ENCODE assay signal across 8 mouse cellular contexts in genomic region chr17:35379369-35379728, GRCm38 (mm10). TPM values are rescaled to one million over a fixed set of nuclear protein-coding genes. Genes with fewer than 3 reads are reported as not detected.
DNase-seq lines count a peak whose midpoint lies in the region; ATAC-seq and TF ChIP-seq lines count a peak whose summit lies in the region.

Gene H2-Q4 (plus strand): TSS chr17:35379617.

- H3K9me3 ChIP-seq in limb, embryonic 12.5 days = no peaks in the 10 kb centered on the region
- no peaks in the 10 kb centered on the region; the same call in 1 of the 2 replicates for H3K9me3 ChIP-seq in midbrain, embryonic 14.5 days (ENCODE audit: control insufficient read depth, low read length)

- peak; percentile 97 for TF ChIP-seq POLR2A in bone marrow, adult 2 months (IDR thresholded peaks at IDR 0.05; ENCODE audit: borderline replicate concordance, control insufficient read depth, low read depth, low read length)
- TF ChIP-seq POLR2A in embryonic fibroblast, embryonic 13.5 days (IDR thresholded peaks at IDR 0.05; ENCODE audit: low read depth, low read length) = peak; percentile 66

- peak; percentile 90 for ATAC-seq in limb, embryonic 12.5 days (ENCODE audit: insufficient number of reproducible peaks, insufficient read depth, low FRiP score, low TSS enrichment, low read depth)
- peak; percentile 55; the same call in 1 of the 2 replicates for ATAC-seq in midbrain, embryonic 14.5 days (ENCODE audit: low FRiP score, low TSS enrichment)

- under 1% methylated on average over 16 of the region's 16 CpGs for WGBS in bone marrow, adult 2 months
- WGBS in limb, embryonic 12.5 days = under 1% methylated on average over 16 of the region's 16 CpGs
- 1% methylated on average over 16 of the region's 16 CpGs for WGBS in midbrain, embryonic 14.5 days

- H3K9ac ChIP-seq in limb, embryonic 12.5 days (replicated peaks) = peak within 1 kb of the TSS; percentile 67
- peak within 1 kb of the TSS; percentile 46 for H3K9ac ChIP-seq in midbrain, embryonic 14.5 days (replicated peaks; ENCODE audit: low read length)

- H3K27ac ChIP-seq in bone marrow, adult 2 months (ENCODE audit: control insufficient read depth, insufficient read depth, low read depth, low read length, poor library complexity) = peak within 1 kb of the TSS; percentile 73
- no peak within 1 kb of the TSS for H3K27ac ChIP-seq in embryonic fibroblast, embryonic 13.5 days (ENCODE audit: insufficient read depth, low read length)
- no peak within 1 kb of the TSS for H3K27ac ChIP-seq in limb, embryonic 12.5 days
- H3K27ac ChIP-seq in midbrain, embryonic 14.5 days (replicated peaks; ENCODE audit: low read depth, low read length) = no peak within 1 kb of the TSS

- no peaks in the 10 kb centered on the region for H3K4me1 ChIP-seq in bone marrow, adult 2 months (ENCODE audit: control insufficient read depth, insufficient read depth, low read length)
- H3K4me1 ChIP-seq in embryonic fibroblast, embryonic 13.5 days (ENCODE audit: control insufficient read depth, insufficient read depth, low read length) = no peaks in the 10 kb centered on the region
- H3K4me1 ChIP-seq in limb, embryonic 12.5 days (replicated peaks) = no peaks in the 10 kb centered on the region
- H3K4me1 ChIP-seq in midbrain, embryonic 14.5 days (ENCODE audit: control insufficient read depth, insufficient read depth, low read length) = 0 out of 2 replicates have a peak, but pooled peaks cover 8% of the 10 kb centered on the region

- no peaks in the 10 kb centered on the region for H3K36me3 ChIP-seq in limb, embryonic 12.5 days
- no peaks in the 10 kb centered on the region for H3K36me3 ChIP-seq in midbrain, embryonic 14.5 days (ENCODE audit: control insufficient read depth, insufficient read depth, low read length)

- TF ChIP-seq CTCF in bone marrow, adult 2 months (IDR thresholded peaks at IDR 0.05; ENCODE audit: control insufficient read depth, insufficient read depth, low read length) = no peak
- no peak for TF ChIP-seq CTCF in embryonic fibroblast, embryonic 13.5 days (IDR thresholded peaks at IDR 0.05; ENCODE audit: borderline replicate concordance, insufficient read depth, low read length)

- H3K27me3 ChIP-seq in limb, embryonic 12.5 days = peaks cover 16% of the 10 kb centered on the region
- H3K27me3 ChIP-seq in midbrain, embryonic 14.5 days (ENCODE audit: control insufficient read depth, insufficient read depth, low read length) = peaks cover 11% of the 10 kb centered on the region; the same call in 1 of the 2 replicates

- peak within 1 kb of the TSS; percentile 95 for H3K4me2 ChIP-seq in limb, embryonic 12.5 days
- peak within 1 kb of the TSS; percentile 89 for H3K4me2 ChIP-seq in midbrain, embryonic 14.5 days (ENCODE audit: low read length)

- peak; percentile 69 for DNase-seq in 3T3-L1 (ENCODE audit: low read depth, low spot score)
- peak; percentile 97 for DNase-seq in heart, adult 8-10 months (ENCODE audit: low spot score)
- DNase-seq in kidney, adult 8-10 months = peak; percentile 93 to 96
- DNase-seq in midbrain, embryonic 14.5 days = peak; percentile 82
- peak; percentile 83 for DNase-seq in spleen, adult 12 weeks (ENCODE audit: low spot score)

- H3K4me3 ChIP-seq in bone marrow, adult 2 months (replicated peaks; ENCODE audit: control insufficient read depth, low read depth, low read length) = peak within 1 kb of the TSS; percentile 88
- peak within 1 kb of the TSS; percentile 35 for H3K4me3 ChIP-seq in embryonic fibroblast, embryonic 13.5 days (ENCODE audit: insufficient read depth, low read length)
- peak within 1 kb of the TSS; percentile 65 for H3K4me3 ChIP-seq in limb, embryonic 12.5 days (replicated peaks)
- peak within 1 kb of the TSS; percentile 47 for H3K4me3 ChIP-seq in midbrain, embryonic 14.5 days (replicated peaks; ENCODE audit: low read depth, low read length)

RNA-seq across cellular contexts. Expression of gene H2-Q4, which starts in this region (rescaled TPM):
- polyA plus RNA-seq in bone marrow, adult 2 months (2011; ENCODE audit: insufficient read depth, insufficient read length, low replicate concordance, missing spikeins) = 62.5 and 82.4 TPM in 2 replicates
- 6.7 and 13.7 TPM in 2 replicates for polyA plus RNA-seq in embryonic fibroblast, embryonic 13.5 days (2011; ENCODE audit: insufficient read length, low read depth, missing spikeins)
- total RNA-seq in heart, adult 8-10 months (2022) = 10 to 100 TPM; 14.6 to 22.3 (median 16.7) TPM
- polyA plus RNA-seq in limb, embryonic 12.5 days (2016; fragmentation: Nextera tagmentation; extraction: Ambion mirVana) = 5.0 and 6.0 TPM in 2 replicates
- 0.18 and 0.80 TPM in 2 replicates for polyA plus RNA-seq in midbrain, embryonic 14.5 days (2014; fragmentation: Nextera tagmentation; extraction: Ambion mirVana)

Comparison
In these comparisons a context has a peak if more than half of its experiments do, and no peak if none do; other contexts are left out.
1. Peak in DNase-seq, ATAC-seq, H3K4me3 ChIP-seq, H3K9ac ChIP-seq and H3K4me2 ChIP-seq in midbrain, embryonic 14.5 days; RNA of the gene not detected or under 1 TPM.
2. H3K4me3 ChIP-seq: peak in every context shown above with its lines; median percentile 88 in bone marrow, adult 2 months; 65 in limb, embryonic 12.5 days; 47 in midbrain, embryonic 14.5 days; 35 in embryonic fibroblast, embryonic 13.5 days.